Mouse (Mus musculus) liver, embryonic 14.5 days (tissue): ENCODE data around the gene Gm49380.

Experiments used
- CTCF ChIP-seq: IDR thresholded peaks from 2 replicates; pipeline ENCODE4 v1.5.1; 2016; ENCODE audit warnings: antibody characterized with exemption, low read depth, control low read depth
- EP300 ChIP-seq: IDR thresholded peaks from 2 replicates; pipeline ENCODE4 v1.6.1; 2016; ENCODE audit warnings: antibody characterized with exemption, low read depth

GRCm38 (mm10) chr9:44119948-44120465 lies 6.7 kb upstream of the Gm49380 start:
- TF ChIP-seq CTCF (no peak), EP300 (no peak)
